Mouse (Mus musculus) frontal cortex, adult 2 months (tissue): ENCODE data around the gene Creg2. TPM values are rescaled to one million over a fixed set of nuclear protein-coding genes. Genes with fewer than 3 reads are reported as not detected.
"Not testable (repeated sequence)": the region's sequence is repeated elsewhere in the genome, so short reads cannot be mapped to it uniquely, and the experiment has no call there.

Experiments used
- DNase-seq, 2 experiments: peaks; one replicate each; pipeline ENCODE4 v3.0.0; 2022; ENCODE audit warnings: low spot score in 1 of 2; ENCODE audit errors: extremely low spot score in 1 of 2
- polyA plus RNA-seq: library from polyadenylated mRNA; depleted of rRNA; stranded (reverse); fragments of >200 nt; gene quantifications from 2 replicates; pipeline ENCODE4 v1.2.3, GENCODE M21; 2012; rRNA removed

The Creg2 gene
- polyA plus RNA-seq: 26.1 and 29.5 TPM in 2 replicates

DNA sequence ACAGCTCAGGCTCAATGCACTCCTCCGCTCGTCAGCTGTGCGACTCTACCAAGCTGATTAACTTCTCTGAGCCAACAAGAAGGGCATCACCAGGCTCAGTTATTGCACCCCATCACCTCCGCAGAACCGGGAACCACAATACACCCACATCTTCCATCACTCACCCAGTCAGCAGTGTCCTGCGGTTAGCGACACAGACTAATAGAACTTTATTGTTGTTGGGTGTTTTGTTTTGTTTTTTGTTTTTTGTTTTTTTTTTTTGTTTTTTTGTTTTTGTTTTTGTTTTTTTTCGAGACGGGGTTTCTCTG is at the start of gene Creg2:
Creg2 (minus strand) TSS at position 234 of the 308 bp plus-strand sequence.
- DNase-seq: peak; percentile 69 to 78

DNA sequence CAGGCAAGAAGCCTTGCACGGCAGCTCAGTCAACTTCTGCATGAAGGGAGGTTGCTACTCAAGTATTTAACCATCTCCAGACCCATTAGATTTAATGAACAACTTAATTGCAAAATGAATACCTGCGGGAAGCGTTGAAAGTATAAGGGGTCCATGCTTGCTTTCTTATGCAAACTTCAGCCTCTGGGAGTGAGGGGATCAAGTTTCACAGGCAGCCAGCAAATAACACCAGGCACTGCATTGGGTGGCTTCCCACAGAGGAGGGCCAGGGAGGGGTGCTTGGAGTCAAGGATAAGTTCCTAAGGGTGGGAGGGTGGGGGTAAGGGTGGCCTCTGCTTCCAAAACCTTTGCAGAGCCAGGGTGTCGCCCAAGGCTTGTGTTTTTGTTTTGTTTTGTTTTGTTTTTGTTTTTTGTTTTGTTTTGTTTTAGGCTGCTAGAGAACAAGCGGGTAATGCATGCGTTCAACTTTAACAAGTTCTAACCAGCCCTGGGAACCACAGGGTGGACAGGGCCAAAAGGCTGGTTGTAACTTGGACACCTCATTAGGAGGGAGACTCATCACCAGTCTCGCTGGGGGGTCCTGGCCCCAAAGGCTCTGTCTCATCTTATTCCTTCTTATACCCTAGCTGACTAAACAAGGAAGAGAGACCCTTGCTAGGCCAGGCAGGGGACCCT is 49.5 kb upstream of the Creg2 start:
- DNase-seq: no peak

DNA sequence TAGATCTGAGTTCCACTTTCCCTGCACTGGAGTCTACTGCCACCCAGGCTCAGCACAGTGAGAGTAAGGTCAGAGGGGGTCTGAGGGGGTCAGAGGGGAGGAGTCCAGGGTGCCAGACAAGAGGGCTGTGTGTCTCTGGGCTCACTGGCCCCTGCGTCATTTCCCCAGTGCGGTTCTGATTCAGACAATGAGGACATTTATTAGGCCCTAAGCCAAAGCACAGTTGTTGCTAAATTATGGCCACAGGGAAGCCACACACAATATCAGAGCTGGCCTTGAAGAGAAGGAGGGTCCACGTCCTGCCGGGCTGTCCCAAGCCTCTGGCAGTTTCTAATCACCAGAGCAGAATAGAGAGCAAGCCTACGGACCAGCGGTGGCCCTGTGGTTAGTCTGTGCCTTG is 47.2 kb upstream of the Creg2 start:
- DNase-seq: no peak

DNA sequence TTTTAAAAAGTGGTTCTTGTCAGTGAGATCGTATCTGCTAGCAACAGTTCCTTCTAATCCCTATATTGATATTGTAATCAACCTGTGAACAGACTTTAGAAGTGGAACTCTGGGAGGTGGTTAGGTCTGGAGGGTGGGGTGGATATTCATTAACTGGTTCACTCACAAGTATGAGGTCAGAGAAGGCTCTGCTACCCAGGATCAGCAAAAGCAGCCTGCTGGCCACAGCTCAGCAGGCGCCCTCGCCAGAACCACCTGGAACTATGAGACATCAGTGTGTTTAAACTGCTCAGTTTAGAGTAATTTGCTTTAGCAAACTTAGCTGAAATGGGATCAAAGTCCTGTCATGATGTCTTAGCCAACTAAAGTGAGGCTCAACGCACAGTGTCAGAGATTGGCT is 43.9 kb upstream of the Creg2 start:
- DNase-seq: no peak

DNA sequence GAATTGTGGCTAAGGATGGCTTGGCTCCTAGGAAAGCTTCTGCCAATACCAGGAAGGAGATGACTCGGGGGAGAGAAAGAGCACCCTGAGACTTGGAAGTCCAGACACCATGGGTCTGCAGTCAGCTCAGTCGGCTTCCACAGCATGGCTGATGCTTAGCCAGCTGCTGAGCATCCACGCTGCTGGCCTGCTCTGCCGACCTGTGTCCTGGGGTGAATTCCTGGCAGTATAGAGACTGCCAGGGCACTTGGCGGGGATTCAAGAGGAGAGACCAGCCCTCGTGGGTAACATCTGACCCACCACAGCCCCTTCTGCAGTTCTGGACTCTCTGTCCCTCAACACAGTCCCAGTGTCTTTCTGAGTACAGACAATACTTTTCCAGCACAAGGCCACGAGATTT is 43.5 kb upstream of the Creg2 start:
- no peak for DNase-seq

DNA sequence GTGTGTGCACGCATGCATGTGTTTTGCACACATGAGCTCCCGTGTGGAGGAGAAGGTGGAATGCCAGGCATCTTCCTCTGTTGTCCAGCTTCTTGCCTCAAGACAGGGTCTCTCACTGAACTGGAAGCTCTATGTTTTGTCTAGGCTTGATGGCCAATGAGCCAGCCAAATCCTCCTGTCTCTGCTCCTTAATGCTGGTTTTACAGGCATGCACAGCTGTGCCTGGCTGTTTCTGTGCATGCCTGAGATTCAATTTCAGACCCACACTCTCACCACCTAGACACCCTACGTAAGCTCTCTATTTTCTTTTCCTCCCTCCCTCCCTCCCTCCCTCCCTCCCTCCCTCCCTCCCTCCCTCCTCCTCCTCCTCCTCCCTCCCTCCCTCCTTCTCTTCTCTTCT is 40.7 kb upstream of the Creg2 start:
- no peak for DNase-seq

DNA sequence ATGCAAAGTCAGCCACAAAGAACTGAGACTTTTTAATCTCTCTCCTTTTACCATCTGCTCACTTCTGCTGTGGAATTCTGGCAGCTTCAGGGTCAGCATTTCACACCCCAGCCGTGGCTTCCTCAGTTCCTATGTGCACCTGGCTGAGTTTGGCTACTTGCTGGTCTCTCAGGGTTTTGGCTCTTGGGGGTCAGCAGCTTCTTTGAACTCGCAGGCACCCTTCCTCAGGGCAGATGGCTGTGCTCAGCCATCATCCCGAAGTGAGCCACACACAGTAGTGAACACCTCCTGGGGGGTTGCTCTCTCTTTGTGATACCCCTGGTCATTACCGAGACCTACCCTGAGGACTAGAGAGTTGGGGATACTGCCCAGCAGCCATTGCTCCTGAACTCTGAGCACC is 39.8 kb upstream of the Creg2 start:
- DNase-seq: no peak

DNA sequence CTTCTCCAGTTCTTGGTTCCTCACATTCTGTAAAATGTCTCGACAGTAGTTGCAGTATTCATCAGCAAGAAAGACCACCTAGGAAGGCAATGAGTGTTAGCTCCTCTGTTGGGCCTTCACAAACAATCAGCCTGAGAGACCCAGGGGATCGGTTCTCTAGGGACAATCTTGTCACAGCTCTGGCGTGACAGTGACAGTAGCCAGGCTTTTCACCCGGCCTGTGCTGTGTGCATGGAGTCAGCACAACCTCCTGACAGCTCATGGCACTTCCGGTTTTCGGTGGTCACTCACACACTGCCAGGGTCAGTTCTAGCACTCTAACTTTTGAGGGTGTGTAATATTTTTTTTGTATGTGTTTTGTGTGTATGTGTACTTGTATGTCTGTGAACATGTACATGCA is 37.3 kb upstream of the Creg2 start:
- DNase-seq: no peak

DNA sequence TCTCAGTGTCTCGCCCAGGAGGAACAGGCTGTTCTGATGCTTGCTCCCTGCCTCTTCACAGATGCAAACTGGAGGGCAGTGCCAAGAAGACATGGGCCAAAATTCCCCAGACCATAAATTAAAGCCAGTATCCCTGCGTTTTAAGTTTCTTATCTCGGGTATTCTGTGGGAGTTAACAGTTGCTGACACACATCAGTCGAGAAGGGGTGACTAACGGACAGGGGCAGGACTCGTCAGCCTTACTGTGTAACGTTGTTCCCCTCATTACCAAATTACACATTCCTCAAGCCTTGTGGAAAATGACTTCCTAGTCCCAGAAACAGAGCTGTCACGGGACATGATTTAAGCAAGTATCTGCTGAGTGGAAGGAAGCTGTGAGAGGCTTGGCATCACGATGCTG is 36.0 kb upstream of the Creg2 start:
- DNase-seq: no peak

DNA sequence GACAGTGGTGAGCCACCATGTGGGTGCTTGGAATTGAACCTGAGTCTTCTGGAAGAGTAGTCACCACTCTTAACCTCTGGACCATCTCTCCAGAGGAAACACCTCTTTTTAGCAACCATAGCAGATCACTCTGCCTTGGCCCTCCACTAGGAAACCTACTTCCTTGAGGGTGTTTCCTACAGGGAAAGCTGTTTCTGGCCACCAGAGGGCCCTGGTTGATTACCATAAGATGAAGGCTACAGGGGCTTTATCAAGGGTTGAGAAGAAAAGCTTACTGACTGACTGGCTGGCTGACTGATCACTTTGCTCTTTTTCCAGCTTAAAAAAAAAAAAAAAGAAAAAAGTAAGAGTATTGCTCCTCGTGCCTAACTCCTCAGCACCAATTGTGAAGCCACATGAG is 34.6 kb upstream of the Creg2 start:
- DNase-seq: peak; percentile 52 to 91

DNA sequence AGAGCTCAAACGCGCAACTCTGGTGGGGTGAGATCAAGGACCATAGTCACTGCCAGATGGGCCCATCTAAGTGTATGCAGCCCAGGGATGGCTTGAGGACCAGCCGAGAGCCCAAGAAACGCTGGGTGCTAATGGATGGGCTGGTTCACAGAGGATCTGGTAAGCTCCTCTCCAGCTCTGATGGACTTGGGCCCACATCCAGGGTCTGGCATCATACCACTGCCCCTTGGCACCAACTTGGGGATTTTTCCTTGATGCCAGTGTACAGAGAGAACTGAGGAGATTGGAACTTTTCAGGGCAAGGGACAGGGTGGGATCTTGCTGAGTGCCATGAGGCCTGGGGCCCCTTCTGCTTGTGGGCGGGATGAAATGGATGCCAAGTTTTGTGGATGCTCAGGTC is 30.4 kb upstream of the Creg2 start:
- DNase-seq: no peak

DNA sequence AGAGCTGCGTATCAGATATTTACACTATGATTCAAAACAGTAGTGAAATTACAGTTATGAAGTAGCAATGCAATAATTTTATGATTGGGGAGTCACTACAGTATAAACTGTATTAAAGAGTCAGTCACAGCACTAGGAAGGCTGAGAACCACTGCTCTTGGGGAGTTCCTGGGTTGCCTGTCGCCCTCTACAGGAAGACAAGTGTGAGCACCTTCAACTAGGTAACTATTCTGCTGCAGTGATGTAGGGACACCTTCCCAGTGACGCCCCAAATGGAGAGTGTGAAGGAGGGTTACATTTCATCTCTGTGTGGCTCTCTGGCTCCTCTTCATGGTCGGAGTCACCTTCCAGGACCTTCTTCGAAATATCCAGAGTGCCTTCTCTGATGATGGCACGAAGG is 29.3 kb upstream of the Creg2 start:
- no peak for DNase-seq

DNA sequence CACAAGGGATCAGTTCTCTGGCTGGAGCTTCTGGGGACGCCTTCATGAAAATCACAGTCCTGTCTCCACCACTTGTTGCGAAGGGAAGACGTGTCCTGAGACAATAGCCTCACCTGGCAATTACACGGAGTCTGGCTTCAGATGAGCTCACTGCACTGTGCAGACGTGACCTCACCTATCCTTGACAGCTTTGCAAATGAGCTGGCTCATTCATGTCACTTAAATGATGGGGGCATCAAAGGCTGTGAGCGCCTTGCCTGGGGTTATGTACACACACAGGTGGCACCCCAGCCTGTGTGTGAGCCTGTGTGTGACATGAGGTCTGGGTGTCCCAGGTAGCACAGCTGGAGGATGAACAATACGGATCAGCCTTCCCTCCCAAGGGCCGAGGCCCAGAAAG is 27.6 kb upstream of the Creg2 start:
- no peak for DNase-seq

DNA sequence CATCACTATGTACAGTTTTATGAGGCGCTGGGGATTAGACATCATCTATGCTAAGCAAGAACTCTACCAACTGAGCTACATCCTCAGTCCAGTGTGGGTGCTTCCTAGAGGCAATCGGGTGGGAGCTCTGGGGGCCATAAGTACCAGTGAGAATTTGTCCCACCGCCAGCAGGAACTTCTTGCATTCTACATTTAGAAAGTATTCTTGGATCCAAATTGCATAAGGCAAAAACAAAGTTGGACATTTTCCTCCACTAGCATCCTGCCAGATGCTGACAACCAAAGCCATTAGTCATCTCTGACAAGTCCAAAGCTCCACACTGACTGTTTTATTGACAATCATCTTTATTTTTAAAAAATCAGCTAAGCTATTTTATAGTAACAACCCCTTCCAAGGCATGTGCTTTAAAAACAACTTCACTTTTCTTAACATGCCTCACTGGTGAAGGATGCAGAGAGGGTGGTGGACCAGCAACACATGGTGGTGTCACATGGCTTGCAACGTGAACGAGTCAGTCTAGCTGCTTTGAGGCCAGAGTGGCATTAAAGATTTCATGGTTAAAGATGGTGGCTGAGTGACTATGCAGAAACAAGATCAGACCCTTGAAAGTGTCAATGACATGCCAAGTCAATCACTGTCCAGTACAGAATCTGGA is 25.1 kb upstream of the Creg2 start:
- peak; percentile 31 to 70 for DNase-seq

DNA sequence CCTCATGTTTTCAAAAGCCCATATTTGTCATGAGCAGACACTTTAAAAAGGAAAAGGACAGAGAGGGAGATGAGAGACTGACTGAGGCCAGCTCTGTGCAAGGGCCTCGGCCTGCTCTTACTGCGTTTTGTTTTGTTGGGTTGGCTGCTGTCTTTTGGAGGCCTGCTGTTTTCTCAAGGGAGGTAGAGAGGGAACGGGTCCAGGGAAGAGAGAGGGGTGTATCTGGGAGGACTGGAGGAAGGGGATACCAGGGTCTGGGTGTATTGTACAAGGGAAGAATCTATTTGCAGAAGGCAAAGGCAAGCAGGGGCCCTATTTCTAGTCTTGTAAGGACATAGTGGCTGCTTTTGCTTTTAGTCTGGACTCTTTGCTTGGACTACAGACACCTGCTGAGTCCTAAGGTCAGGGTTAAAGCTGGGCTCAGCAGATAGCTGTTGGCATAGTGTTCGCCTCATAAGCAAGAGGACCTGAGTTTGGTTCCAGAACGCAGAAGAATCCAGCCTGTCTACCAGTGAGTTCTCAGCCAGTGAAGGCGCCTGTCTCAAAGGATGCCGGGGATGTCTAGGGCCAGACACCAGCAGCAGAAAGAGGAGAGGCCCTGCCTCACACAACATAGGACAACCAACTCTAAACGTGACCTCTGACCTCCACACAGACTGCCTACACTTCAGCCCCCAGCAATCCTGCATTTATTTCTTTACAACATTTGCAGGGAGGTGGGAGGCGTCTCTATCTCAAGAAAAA is 21.3 kb upstream of the Creg2 start:
- DNase-seq: no peak

DNA sequence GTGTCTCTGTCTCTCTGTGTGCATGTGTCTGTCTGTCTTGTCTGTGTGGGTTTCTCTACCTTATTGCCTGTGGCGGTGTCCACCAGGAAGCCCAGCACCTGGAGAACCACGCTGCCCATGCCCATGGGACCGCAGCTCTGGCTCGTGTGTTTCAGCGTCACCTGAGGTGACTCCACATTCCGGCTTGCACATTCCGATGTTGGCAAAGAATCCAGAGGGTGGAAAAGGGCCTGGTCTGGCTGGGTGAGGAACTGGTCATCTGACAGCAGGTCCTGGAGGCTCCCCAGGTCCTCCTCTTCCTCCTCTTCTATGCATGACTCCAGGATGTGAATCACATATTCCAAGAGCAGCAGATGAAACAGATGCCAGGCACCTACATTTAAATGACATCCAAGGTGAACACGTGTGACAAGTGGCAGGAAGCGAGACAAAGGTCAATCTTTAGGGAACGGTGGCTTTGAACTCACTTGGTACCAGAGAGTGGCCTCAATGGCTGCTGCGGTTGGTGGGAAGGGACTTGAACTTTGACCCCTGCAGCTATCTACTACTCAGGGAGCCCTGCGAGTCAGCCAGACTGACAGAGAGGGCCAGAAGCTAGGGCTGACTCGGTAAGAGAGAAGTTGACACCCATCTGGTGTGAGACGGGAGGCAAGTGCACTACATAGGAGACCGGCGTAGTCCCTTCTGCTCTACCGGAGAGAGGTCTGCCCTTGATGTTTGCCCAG is 19.1 kb upstream of the Creg2 start:
- no peak for DNase-seq

DNA sequence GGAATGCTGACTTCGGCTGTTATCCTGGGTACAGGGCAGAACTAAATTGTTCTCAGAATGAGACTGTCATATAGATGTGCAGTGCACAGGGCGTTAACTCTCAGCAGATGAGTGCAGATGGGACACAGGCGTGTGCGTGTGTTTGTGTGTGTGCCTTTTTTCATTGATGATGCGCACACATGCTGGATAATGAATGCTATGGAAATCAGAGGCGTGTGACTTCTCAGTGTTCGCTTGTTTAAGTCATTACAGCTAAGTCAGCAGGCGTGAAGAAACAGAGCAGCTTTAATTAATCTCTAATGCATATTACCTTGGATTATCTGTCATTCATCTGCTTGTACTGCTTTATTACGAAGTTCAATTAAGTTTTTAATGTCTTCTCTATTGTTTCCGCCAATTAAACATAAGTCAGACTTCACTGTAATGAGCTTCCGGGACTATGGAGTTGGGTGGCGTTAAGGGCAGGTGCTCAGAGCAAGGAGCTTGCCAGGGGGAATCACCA is 15.5 kb upstream of the Creg2 start:
- DNase-seq: no peak

DNA sequence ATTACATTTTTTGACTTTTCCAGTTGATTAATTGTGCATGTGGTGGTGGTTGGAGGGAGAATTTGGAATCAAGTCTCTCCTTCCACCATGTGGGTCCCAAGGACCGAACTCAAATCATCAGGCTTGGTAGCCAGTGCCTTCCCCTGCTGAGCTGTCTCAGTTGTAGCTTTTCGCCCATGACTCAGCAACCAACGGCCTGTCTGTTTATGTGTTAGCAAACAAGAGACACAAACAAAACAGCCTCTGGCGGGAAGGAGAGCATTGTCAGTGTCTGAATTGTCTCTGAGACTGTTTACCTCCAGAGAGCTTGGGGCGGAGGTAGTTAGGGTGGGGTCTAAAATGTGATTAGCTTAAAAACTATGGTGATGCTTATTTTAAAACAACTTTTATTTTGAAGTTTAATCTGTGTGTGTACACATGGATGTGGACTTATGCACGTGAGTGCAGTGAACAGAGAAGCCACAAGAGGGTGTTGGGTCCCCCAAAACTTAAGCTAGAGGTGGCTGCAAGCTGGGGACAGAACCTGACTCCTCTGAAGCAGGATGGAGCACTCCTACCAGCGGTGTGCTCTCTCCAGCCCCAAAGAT is 12.9 kb upstream of the Creg2 start:
- no peak for DNase-seq

DNA sequence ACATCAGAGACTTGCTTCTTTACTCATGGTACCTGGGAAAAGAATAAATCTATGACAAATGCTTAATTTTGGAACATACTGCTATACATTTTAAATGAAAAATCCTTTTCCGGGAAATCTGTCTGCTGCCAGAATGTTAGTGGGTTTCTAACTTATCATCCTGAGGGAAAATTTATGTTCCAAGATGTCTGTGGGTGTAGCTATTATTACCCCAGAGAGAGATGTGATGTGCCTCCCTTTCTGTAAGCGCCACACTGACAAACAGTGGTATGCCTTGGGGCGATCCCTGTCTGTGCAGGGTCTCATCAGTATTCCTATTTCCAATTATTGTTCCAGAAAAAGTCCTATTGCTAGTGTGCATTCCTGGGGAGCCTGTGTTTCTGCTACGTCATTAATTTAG is 11.8 kb upstream of the Creg2 start:
- DNase-seq: peak in 1 of 2 experiments; percentile 52

DNA sequence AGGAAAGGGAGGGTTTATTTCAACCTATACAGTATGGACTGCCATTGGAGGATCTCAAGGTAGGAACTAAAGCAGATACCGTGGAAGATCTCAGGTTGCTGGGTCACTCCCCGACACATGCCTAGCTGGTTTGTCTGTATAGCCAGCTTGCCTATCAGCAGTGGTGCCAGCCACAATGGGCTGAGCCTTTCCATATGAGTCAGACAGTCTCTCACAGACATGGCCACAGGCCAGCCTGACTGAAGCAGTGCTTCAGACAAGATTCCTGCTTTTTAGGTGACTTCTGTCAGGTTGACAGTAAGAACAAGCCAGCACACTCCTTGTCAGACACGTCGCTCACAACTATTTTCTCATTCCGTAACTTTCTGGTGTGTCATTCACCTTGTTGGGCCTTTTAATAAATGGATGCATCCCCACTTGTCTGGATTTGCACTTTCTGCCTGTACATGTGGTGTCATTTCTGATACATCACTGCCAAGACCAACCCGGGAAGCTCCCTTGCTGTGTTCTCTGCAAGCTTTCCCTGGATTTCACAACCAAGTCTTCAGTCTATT is 5.8 kb upstream of the Creg2 start:
- no peak for DNase-seq

DNA sequence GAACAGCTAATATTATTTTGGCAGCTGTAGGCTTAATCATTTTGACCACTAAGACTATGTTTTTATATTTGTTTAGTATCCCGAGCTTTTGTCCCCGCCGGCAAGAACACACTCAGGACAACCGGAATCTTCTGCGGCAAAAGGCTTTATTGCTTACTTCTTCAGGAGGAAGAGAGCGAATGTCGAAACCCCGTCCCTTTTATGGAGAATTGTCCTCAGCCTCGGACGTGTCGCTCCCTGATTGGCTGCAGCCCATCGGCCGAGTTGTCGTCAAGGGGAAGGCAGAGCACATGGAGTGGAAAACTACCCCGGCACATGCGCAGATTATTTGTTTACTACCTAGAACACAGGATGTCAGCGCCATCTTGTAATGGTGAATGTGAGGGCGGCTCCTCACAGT is 3.6 kb upstream of the Creg2 start:
- DNase-seq: not testable (repeated sequence)
